Mouse (Mus musculus): ENCODE measurements around the gene Zfp710.

Gene Zfp710

GRCm38 (mm10) chr7:80057781-80058180 lies 33.2 kb downstream of the Zfp710 start:
- DNase-seq (ENCODE audit: low spot score in 2 of 2): no peak

- no peak for DNase-seq (ENCODE audit: low spot score in 2 of 2)
These were observed 33.9 kb downstream of the Zfp710 start for GRCm38 (mm10) chr7:80058405-80059063.

- DNase-seq (ENCODE audit: low spot score in 2 of 2): peak in 1 of 2 experiments; percentile 32
These were observed 34.6 kb downstream of the Zfp710 start for GRCm38 (mm10) chr7:80059064-80059838.

GRCm38 (mm10) chr7:80060012-80060778 lies 35.6 kb downstream of the Zfp710 start:
- peak; percentile 88 to 90 for DNase-seq (ENCODE audit: low spot score in 2 of 2)

- DNase-seq (ENCODE audit: low spot score in 2 of 2): no peak
These were observed 37.6 kb downstream of the Zfp710 start for GRCm38 (mm10) chr7:80062083-80062826.

- DNase-seq (ENCODE audit: low spot score in 2 of 2): no peak
These were observed 38.6 kb downstream of the Zfp710 start for GRCm38 (mm10) chr7:80063244-80063643.

- DNase-seq (ENCODE audit: low spot score in 2 of 2): no peak
These were observed 39.5 kb downstream of the Zfp710 start for GRCm38 (mm10) chr7:80063902-80064736.

GRCm38 (mm10) chr7:80065250-80065649 lies 40.6 kb downstream of the Zfp710 start:
- DNase-seq (ENCODE audit: low spot score in 2 of 2): no peak

- DNase-seq (ENCODE audit: low spot score in 2 of 2): no peak
These were observed 42.3 kb downstream of the Zfp710 start for GRCm38 (mm10) chr7:80066675-80067455.

GRCm38 (mm10) chr7:80068341-80068740 lies 43.7 kb downstream of the Zfp710 start:
- DNase-seq (ENCODE audit: low spot score in 2 of 2): no peak

- DNase-seq (ENCODE audit: low spot score in 2 of 2): peak; percentile 62 to 76
These were observed 45.2 kb downstream of the Zfp710 start for GRCm38 (mm10) chr7:80069615-80070327.

- no peak for DNase-seq (ENCODE audit: low spot score in 2 of 2)
These were observed 46.6 kb downstream of the Zfp710 start for GRCm38 (mm10) chr7:80071209-80071608.

- no peak for DNase-seq (ENCODE audit: low spot score in 2 of 2)
These were observed 47.7 kb downstream of the Zfp710 start for GRCm38 (mm10) chr7:80072297-80072696.

- no peak for DNase-seq (ENCODE audit: low spot score in 2 of 2)
These were observed 48.9 kb downstream of the Zfp710 start for GRCm38 (mm10) chr7:80073506-80073905.

GRCm38 (mm10) chr7:80074921-80075441 lies 50.4 kb downstream of the Zfp710 start:
- DNase-seq (ENCODE audit: low spot score in 2 of 2): peak; percentile 66 to 69

GRCm38 (mm10) chr7:80075946-80076583 lies 51.5 kb downstream of the Zfp710 start:
- DNase-seq (ENCODE audit: low spot score in 2 of 2): no peak

- no peak for DNase-seq (ENCODE audit: low spot score in 2 of 2)
These were observed 52.5 kb downstream of the Zfp710 start for GRCm38 (mm10) chr7:80076961-80077716.

- DNase-seq (ENCODE audit: low spot score in 2 of 2): peak in 1 of 2 experiments; percentile 68
These were observed 53.2 kb downstream of the Zfp710 start for GRCm38 (mm10) chr7:80077801-80078200.
